Mouse (Mus musculus) ES-E14 (cell line): ENCODE data around the gene Tbck.

Experiments
- CHD2 ChIP-seq: IDR thresholded peaks from 2 replicates; pipeline ENCODE4 v1.6.1; 2014; ENCODE audit warnings: mild to moderate bottlenecking, low read depth, low read length, inconsistent platforms
- HCFC1 ChIP-seq: IDR thresholded peaks from 2 replicates; pipeline ENCODE4 v1.6.1; 2012; ENCODE audit warnings: low read length, inconsistent platforms, borderline replicate concordance; ENCODE audit not compliant: insufficient read depth
- MAFK ChIP-seq: IDR thresholded peaks from 2 replicates; pipeline ENCODE4 v1.6.1; 2014; ENCODE audit warnings: mild to moderate bottlenecking, low read depth, low read length, inconsistent platforms; ENCODE audit not compliant: insufficient read depth

DNA sequence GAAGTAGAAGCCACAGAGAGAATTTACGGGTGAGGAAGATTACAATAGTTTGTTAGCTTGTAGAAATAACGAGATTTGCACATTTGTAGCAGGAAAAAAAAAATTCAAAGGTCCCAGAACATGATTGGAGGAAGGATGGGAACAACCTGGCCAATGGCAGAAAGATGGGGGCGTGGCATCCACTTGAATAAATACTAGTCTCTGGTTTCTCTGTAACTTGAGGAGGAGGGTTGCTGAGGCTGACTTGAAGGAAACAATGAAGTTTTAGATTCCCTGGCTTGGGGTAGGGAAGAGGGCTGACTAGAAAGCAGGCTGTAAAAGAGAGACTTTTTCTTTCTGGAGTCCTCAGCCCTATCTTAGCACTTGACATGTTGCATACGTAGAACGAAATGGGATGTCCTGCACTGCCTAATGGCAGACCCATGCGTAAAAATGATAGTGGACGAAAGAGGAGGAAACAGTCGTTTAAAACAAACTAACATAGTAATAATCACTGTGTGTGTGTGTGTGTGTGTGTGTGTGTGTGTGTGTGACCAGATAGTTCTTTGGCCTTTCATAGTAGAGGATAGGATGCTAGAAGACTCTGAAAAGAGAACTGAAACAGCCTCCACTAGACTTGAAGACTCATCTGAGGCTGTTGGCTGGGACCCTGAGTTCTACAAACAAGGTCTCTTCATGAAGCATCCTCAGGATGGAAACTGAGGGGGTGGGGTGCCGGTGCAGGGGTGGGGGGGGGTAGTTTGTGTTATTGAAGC lies 171.7 kb downstream of the Tbck start:
- TF ChIP-seq CHD2 (no peak), MAFK (no peak), HCFC1 (no peak)
